Mouse (Mus musculus) ES-Bruce4 (cell line): ENCODE data around the gene Sept10. TPM values are rescaled to one million over a fixed set of nuclear protein-coding genes. Genes with fewer than 3 reads are reported as not detected.

Experiments used
- H3K27ac ChIP-seq: 2 replicates; pipeline ENCODE4 v1.5.1; 2012; ENCODE audit warnings: low read length, inconsistent platforms; ENCODE audit not compliant: insufficient read depth
- H3K27me3 ChIP-seq: 2 replicates; pipeline ENCODE4 v1.6.1; 2012; ENCODE audit warnings: mild to moderate bottlenecking, low read length, inconsistent platforms; ENCODE audit not compliant: control insufficient read depth, poor library complexity, insufficient read depth, severe bottlenecking
- H3K36me3 ChIP-seq: 2 replicates; pipeline ENCODE4 v1.6.1; 2012; ENCODE audit warnings: inconsistent platforms, mild to moderate bottlenecking, low read length, moderate library complexity; ENCODE audit not compliant: control insufficient read depth, poor library complexity, insufficient read depth, severe bottlenecking
- H3K4me1 ChIP-seq: one replicate; pipeline ENCODE4 v1.8.1; 2011; ENCODE audit warnings: low read length; ENCODE audit not compliant: control insufficient read depth, insufficient read depth
- H3K4me3 ChIP-seq: 2 replicates; pipeline ENCODE4 v1.5.1; 2011; ENCODE audit warnings: low read depth, mild to moderate bottlenecking, low read length
- H3K9ac ChIP-seq: 2 replicates; pipeline ENCODE4 v1.6.1; 2012; ENCODE audit warnings: low read depth, mild to moderate bottlenecking, inconsistent platforms; ENCODE audit not compliant: poor library complexity, severe bottlenecking
- H3K9me3 ChIP-seq: replicated peaks from 2 replicates; pipeline ENCODE4 v1.6.1; 2012; ENCODE audit warnings: mild to moderate bottlenecking, low read length, inconsistent platforms; ENCODE audit not compliant: control insufficient read depth, poor library complexity, insufficient read depth, severe bottlenecking
- CTCF ChIP-seq: IDR thresholded peaks from one replicate; pipeline ENCODE4 v1.8.1; 2011; ENCODE audit warnings: low read depth, low read length
- EP300 ChIP-seq: IDR thresholded peaks from 2 replicates; pipeline ENCODE4 v1.6.1; 2011; ENCODE audit warnings: low read depth, low read length; ENCODE audit not compliant: insufficient read depth
- POLR2A ChIP-seq: IDR thresholded peaks from one replicate; pipeline ENCODE4 v1.8.1; 2011; ENCODE audit warnings: low read length; ENCODE audit not compliant: insufficient read depth
- polyA plus RNA-seq: library from polyadenylated mRNA; stranded (reverse); fragments of >200 nt; gene quantifications from 2 replicates; pipeline ENCODE4 v1.2.4, GENCODE M21; 2011; ENCODE audit warnings: low read depth; ENCODE audit not compliant: missing spikeins, insufficient read depth, insufficient read length

The Sept10 gene
- polyA plus RNA-seq, 1 experiment, result 53.4 TPM

- Histone ChIP-seq H3K27me3 (no peaks in the 10 kb centered on the region), H3K27ac (no peak overlapping the region), H3K9ac (no peak overlapping the region), H3K36me3 (no peaks in the 10 kb centered on the region), H3K4me3 (no peak overlapping the region), H3K4me1 (no peaks in the 10 kb centered on the region), H3K9me3 (no peaks in the 10 kb centered on the region)
- no peak for TF ChIP-seq POLR2A
- TF ChIP-seq EP300, result no peak
- TF ChIP-seq CTCF, result no peak
Measured at GRCm38 (mm10) chr10:59162185-59162897, 59.3 kb downstream of the Sept10 start.

GRCm38 (mm10) chr10:59158627-59159026 lies 63.0 kb downstream of the Sept10 start:
- TF ChIP-seq POLR2A (no peak), CTCF (no peak), EP300 (no peak)
- H3K27me3 ChIP-seq, result no peaks in the 10 kb centered on the region

GRCm38 (mm10) chr10:59152544-59153081 lies 69.0 kb downstream of the Sept10 start:
- no peak for TF ChIP-seq EP300
- no peak for TF ChIP-seq POLR2A
- Histone ChIP-seq H3K9ac (no peak overlapping the region), H3K4me1 (no peaks in the 10 kb centered on the region)

More at GRCm38 (mm10) chr10:59158627-59159026, 63.0 kb downstream of the Sept10 start:
- Histone ChIP-seq H3K4me1 (no peaks in the 10 kb centered on the region), H3K27ac (no peak overlapping the region), H3K36me3 (no peaks in the 10 kb centered on the region), H3K4me3 (no peak overlapping the region), H3K9me3 (no peaks in the 10 kb centered on the region), H3K9ac (no peak overlapping the region)

GRCm38 (mm10) chr10:59150938-59151657 lies 70.5 kb downstream of the Sept10 start:
- Histone ChIP-seq H3K36me3 (no peaks in the 10 kb centered on the region), H3K9me3 (no peaks in the 10 kb centered on the region), H3K4me3 (no peak overlapping the region), H3K9ac (no peak overlapping the region), H3K4me1 (no peaks in the 10 kb centered on the region), H3K27me3 (no peaks in the 10 kb centered on the region), H3K27ac (no peak overlapping the region)
- TF ChIP-seq CTCF, result no peak
- TF ChIP-seq EP300, result no peak
- TF ChIP-seq POLR2A, result no peak

More at GRCm38 (mm10) chr10:59152544-59153081, 69.0 kb downstream of the Sept10 start:
- Histone ChIP-seq H3K36me3 (no peaks in the 10 kb centered on the region), H3K9me3 (no peaks in the 10 kb centered on the region), H3K27me3 (no peaks in the 10 kb centered on the region), H3K27ac (no peak overlapping the region), H3K4me3 (no peak overlapping the region)

DNA sequence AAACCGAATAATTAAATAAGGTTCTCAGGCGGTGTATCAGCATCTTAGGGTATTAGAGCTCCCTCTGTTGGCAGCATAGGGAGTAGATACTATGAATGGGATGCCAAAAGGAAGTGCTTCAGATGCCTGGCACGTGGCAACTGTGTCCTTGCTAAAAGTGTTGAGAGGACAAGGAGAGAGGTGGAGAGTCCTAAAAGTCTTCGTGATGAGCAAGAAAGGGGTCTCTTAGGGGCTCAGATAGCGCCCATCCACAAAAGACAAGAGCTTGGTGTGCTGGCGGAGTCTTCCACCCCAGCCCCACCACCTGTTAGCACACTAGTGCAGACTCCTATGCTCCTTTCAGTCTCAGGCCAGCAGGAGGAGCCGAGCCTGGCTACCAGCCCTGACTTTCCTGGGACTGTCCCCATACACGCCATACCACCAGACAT lies 71.7 kb downstream of the Sept10 start:
- Histone ChIP-seq H3K4me1 (no peaks in the 10 kb centered on the region), H3K27me3 (no peaks in the 10 kb centered on the region), H3K27ac (no peak overlapping the region), H3K9me3 (no peaks in the 10 kb centered on the region), H3K36me3 (no peaks in the 10 kb centered on the region), H3K9ac (no peak overlapping the region), H3K4me3 (no peak overlapping the region)
- TF ChIP-seq POLR2A (no peak), CTCF (peak; percentile 12)
